Mouse (Mus musculus) embryo, embryonic 11 days (tissue): ENCODE results near the gene H2al1o.
"Not testable (repeated sequence)": the region's sequence is repeated elsewhere in the genome, so short reads cannot be mapped to it uniquely, and the experiment has no call there.

Experiments
- DNase-seq: peaks from one replicate; pipeline ENCODE4 v3.0.0-alpha.2; 2015

H2al1o gene

DNA sequence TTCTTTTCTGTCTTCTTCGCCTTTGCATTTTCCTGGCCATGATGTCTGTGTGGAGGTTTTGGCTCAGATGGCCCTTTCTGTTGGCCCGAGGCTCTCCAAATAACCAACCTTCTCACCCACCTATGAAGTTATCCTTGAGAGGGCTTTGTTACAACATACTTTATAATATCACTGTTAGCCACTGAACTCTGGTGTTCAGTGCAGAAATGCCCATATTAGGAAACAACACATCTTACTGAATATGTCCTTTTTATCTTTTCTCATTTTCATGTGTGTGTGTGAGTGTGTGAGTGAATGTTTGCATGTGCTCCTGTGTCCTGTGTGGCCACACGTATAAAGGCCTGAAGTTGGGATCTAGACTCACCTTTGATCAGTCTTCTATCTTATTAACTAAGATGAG, at the start of gene H2al1o:
TSS of gene H2al1o (minus strand) at position 101 of the 400 bp plus-strand sequence.
- DNase-seq = not testable (repeated sequence)

GRCm38 (mm10) chrX:9598036-9598435, 25.8 kb upstream of the H2al1o start:
- DNase-seq = not testable (repeated sequence)

DNA sequence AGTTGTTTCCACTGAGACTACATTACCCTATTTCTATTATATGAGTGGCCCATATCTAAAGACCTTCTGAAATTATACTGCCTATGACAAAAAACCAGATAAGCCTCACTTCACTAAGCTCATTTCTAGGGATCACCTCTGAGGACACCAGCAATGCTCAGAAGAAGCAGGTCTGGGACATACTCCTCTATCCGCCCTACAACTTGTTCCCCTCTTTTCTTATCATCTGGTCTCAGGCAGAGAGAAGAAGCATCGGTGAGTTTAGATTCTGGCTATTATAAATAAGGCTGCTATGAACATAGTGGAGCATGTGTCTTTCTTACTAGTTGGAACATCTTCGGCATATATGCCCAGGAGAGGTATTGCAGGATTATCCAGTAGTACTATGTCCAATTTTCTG, 35.3 kb downstream of the H2al1o start:
- no peak for DNase-seq
